Mouse (Mus musculus): ENCODE measurements around the gene Cys1.

- TF ChIP-seq POLR2A (IDR thresholded peaks at IDR 0.05; ENCODE audit: insufficient read length, low read depth) (no peak), MYOG (IDR thresholded peaks at IDR 0.05; ENCODE audit: control insufficient read depth in 1 of 3, insufficient read depth in 1 of 3, insufficient read length in 2 of 3, low read depth in 2 of 3) (no peak), TCF12 (IDR thresholded peaks at IDR 0.05; ENCODE audit: insufficient read depth, poor library complexity, severe bottlenecking) (no peak), TCF3 (IDR thresholded peaks at IDR 0.05; ENCODE audit: insufficient read length, low read depth) (no peak), REST (IDR thresholded peaks at IDR 0.05; ENCODE audit: insufficient read depth, insufficient read length) (no peak), USF1 (IDR thresholded peaks at IDR 0.05; ENCODE audit: low read depth) (no peak), POLR2AphosphoS2 (IDR thresholded peaks at IDR 0.05; ENCODE audit: insufficient read length, low read depth) (no peak), MAX (IDR thresholded peaks at IDR 0.05; ENCODE audit: low read depth) (no peak), CEBPB (IDR thresholded peaks at IDR 0.05; ENCODE audit: insufficient read depth, poor library complexity, severe bottlenecking) (no peak), SRF (IDR thresholded peaks at IDR 0.05; ENCODE audit: control insufficient read depth, insufficient read length, low read depth) (no peak), E2F4 (IDR thresholded peaks at IDR 0.05; ENCODE audit: insufficient read depth) (no peak)
Observed at GRCm38 (mm10) chr12:24723434-24723833, 41.8 kb upstream of the Cys1 start.
